Mouse (Mus musculus) kidney, postnatal 10 days (tissue): ENCODE data around the gene Dyrk3.

Experiments used
- DNase-seq: peaks from one replicate; pipeline ENCODE4 v3.0.0; 2021; ENCODE audit warnings: mixed read lengths

Gene Dyrk3

DNA sequence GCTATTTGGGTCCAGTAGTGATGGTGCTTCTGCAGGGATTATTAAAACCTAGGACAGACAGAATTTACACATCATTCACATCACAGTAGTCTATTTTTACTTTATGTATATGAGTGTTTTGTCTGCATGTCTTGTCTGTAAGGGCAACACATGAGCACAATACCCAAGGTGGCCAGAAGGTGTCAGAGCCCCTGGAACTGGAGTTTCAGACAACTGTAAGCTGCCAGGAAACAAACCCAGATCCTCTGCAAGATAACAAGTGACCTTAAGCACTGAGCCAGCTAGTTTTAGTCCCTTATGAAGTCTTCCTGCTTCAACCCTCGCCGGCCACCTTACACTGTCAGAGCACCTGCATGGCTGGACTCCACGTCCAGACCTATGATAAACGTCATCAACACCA, 58.4 kb downstream of the Dyrk3 start:
- DNase-seq = peak; percentile 57

DNA sequence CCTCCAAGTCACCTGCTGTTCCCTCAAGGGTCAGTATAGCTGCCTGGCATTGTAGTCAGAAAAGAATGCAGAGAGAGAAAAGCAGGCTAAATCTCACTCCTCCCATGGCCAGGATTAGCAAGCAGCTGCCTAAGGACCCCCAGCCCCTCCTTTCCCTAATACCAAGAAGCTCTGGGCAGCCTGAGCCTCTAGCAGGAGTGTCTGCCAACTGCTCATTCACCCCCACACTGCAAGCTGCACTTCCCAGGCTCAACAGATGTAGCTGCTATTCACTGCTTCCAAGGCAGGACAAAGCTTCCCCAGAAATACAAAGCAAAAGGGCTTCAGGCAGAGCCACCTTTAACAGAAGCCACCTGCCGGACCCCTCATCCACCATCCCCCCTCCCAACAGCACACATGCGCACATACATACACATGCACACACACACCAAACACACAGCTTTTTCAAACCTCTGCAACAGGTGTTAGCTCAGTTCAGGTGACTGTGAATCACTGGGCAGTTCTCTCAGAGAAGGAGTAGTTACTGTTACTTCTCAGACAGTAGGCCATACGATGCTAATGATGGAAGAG, 59.3 kb downstream of the Dyrk3 start:
- DNase-seq = no peak
